Mouse (Mus musculus): ENCODE data around the gene Fmod.

- TF ChIP-seq CTCF (IDR thresholded peaks at IDR 0.05; ENCODE audit: low read depth, low read length): no peak
- no peak for TF ChIP-seq EP300 (IDR thresholded peaks at IDR 0.05; ENCODE audit: insufficient read depth, low read depth, low read length)
These were observed 18.7 kb downstream of the Fmod start for GRCm38 (mm10) chr1:134055666-134056245.
